Mouse (Mus musculus) adrenal gland, postnatal 14 days (tissue): Measurements from ENCODE around the gene Mical1. TPM values are rescaled to one million over a fixed set of nuclear protein-coding genes. Genes with fewer than 3 reads are reported as not detected.
A peak's percentile ranks its signal among the peaks of the same experiment; 100 is the strongest.

ENCODE experiments used
- DNase-seq: peaks from one replicate; pipeline ENCODE4 v3.0.0; 2021; ENCODE audit warnings: mixed read lengths
- total RNA-seq: library from RNA; stranded (reverse); gene quantifications from 2 replicates; pipeline ENCODE4 v1.2.3, GENCODE M21; 2021

Mical1 gene
- total RNA-seq, 1 experiment from 2014 or later: 8.6 TPM

DNA sequence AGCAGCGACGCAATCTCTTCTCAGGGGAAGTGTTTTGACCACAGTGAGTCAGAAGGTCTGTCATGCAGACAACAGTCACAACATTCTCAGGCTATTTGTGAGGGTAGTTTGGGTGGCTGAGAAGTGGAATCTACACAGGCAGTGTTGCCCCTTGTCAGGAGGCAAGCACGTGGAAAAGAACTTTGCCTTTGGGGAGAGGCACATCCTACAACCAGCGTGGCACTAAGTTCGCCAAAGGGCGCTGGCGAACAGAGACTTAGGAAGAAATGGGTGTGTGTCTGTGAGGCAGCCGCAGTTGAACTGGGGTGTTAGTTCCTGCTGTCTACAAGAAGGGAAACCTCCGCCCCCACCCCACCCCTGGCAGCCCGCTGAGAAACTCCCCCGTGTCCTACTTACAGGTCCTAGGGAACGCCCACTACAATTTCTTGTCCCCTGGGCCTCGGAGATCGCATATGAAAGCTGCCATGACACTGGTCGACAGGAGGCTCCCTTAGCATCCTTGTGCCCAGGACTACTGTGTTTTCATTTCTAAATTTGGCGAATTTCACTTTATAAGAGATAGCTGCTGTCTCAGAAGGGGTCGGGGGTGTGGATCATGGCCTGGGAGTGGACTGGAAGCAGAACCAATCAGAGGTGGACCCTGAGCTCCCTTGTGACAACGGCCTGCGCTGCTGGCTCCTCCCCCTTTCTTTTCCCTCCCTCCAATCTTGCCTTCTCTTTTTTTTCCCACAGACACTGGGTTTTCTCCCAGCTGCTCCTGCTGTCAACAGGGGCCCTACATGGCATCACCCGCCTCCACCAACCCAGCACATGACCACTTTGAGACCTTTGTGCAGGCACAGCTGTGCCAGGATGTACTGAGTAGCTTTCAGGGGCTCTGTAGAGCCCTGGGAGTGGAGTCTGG, 1.4 kb downstream of the Mical1 start:
- DNase-seq: peak; percentile 59

DNA sequence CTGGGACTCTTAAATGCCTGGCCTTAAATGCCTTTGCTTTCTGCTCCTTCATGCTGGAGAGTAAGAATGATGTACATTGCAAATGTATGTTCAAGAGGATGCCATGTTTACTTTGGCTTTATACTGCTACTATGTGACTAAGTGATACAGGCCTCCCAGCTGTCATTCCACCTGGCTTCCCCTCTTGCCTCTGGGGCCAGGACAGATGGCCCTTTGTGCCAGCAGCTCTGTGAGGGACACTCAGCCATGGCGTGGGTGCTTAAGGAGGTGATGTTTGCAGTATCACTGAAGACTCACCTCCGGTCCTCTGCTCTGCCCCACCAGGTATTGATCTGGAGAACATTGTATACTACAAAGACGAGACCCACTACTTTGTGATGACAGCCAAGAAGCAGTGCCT, 3.8 kb downstream of the Mical1 start:
- no peak for DNase-seq

DNA sequence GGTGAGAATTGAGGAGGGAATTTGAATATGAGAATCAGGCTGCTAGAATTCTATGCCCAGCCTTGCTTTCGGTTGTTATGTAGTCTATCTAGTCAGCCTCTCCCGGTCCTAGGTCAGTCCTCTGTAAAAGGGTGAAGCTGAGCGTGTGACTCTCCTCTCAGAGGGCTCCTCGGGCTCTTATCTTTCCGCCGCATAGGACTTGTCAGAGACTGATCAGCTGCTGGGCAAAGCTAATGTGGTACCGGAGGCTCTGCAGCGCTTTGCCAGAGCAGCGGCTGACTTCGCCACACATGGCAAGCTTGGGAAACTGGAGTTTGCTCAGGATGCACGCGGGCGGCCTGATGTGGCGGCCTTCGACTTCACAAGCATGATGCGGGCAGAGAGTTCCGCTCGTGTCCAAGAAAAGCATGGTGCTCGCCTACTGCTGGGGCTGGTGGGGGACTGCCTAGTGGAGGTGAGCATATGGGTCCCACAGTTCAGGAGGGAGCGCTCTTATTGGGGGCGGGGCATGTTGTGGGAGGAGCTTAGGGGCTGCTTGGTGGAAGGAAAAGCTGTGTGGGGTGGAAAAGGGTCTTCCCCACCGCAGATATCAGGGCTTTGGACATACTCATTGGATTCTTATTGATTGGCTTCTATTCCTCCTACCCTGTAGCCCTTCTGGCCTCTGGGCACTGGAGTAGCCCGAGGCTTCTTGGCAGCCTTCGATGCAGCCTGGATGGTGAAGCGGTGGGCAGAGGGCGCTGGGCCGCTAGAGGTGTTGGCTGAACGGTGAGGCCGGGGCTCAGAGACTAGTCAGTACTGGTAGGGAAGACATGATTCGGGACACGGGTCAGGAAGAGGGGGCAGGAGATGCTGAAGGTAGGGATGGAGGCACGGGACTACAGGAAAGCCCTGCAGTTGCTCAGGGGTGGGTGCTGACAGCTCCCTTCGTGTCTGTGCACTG, 5.1 kb downstream of the Mical1 start:
- DNase-seq: no peak

DNA sequence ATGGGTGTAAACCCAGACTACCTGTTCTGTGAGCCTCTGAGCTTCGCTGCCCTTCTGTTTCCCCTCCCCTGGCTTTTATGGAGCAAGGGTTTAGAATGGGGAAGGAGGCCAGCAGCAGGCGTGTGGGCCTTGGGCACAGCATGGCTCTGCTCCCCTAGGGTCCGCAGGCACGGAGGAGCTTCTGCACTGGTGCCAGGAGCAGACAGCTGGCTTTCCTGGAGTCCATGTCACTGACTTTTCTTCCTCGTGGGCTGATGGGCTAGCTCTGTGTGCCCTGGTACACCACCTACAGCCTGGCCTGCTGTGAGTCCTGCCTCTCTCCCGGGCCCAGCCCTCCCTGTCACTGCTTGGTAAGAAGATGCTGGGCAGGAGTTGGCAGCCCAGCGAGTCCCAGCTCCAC, 6.3 kb downstream of the Mical1 start:
- no peak for DNase-seq

DNA sequence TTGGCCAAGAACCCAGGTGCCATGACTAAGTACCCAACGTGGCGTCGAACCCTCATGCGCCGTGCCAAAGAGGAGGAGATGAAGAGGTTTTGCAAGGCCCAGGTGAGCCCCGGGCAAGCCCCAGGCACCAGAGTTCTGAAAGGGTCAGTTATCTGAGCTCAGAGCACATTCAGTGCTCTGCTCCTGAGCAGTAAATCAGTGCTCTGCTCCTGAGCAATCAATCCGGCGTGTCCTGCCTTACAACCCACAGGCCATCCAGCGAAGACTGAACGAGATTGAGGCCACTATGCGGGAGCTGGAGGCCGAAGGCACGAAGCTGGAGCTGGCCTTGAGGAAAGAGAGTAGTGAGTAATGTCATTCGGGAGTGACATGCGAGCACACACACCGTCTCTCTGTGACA, 9.7 kb downstream of the Mical1 start:
- peak; percentile 42 for DNase-seq

DNA sequence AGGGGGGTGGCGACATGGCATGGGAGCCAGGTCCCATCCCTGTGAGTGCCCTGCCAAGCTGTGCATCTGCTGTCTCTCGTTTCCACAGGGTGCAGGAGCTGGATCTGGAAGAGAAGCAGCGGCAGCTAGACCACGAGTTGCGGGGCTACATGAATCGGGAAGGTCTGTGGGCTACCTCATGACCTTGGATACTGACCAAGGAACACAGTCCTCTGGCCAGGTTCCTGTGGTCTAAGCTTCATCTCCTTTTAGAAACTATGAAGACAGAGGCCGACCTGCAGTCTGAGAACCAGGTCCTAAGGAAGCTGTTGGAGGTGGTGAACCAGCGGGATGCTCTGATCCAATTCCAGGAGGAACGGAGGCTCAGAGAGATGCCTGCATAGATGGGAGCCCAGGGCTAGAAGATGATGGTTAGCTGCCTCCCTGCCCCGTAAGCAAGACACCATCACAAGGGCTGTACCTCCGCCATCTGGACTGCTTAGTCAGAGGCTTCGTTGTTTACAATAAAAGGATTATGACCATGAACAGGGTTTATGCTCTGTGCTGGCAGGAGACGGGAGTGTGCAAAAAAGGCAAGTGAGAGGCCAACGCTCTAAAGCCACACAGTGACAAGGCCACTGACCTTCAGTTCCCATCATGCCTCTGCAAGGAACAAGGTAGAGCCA, 10.5 kb downstream of the Mical1 start:
- DNase-seq: no peak

DNA sequence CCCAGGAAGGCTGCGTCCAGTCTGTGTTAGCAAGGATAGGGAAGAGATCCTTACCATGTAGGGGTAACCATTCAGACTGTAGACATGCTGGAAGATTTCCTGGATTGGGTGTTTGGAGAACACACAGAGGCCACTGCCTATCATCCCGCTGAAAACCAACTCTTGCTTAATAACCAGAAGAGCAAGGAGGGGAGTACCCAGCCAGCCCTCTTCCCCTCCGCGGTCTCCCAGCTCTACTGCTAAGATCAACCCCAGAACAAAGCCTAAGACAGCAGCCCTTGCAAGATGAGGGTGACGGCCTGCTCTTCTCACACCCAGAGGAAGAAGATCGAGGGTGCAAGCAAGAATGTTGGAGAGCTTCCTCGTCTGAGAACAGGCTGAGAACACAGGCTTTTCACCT, 12.8 kb downstream of the Mical1 start:
- no peak for DNase-seq

DNA sequence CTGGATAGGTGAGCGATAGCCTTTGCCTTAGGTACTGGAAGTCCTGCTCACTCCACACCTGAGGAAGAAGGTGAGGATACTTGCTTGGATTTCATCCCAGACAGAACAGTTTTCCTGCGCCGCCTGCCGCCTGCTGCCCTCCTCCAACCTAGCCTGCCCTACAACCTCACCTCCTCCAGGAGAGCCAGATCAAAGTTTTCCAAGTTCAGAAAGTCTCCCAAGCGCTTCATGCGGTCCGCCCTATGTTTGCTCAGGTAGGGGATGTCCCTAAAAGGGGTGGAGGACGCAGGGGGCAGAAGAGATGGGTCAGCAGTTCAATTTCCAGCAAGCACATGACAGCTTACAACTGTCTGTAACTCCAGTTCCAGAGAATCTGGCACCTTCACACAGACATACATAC, 13.2 kb downstream of the Mical1 start:
- DNase-seq: no peak

DNA sequence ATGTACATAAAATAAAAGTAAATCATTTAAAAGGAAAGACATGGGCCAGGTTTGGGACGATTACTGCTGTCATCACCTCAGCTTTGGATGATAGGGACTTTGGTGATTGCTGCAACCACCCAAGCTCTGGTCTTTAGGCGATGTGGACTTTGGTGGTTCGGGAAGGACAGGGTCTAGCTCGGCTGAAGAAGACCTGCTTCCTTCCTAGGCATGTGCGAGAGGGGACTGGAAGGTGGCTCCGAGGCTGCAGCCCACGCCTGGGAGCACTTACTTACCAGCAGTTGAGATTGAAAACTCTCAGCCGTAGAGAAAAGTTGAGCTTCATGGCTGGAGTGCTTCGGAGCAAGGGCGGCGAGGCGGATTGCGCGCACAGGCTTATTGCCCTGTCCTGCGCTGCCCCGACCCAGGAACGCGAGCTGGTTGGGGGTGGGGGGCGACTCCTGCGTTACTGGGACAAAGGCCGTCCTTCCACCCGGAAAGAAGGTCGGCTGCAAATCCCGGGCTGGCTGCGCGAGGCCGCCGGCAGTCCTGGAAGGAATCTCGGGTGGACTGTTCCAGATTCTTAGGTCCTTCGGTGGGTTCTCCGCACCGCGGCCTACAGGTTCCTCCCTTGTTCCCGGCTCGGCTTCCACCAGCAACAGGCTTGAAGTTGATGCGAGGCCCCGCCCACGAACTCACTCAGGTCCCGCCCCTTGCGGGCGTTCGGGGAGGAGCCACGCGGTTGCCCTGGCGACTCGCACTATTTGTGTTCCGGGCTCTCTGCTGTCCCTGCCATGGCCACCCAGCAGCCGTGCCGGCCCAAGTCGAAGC, 13.8 kb downstream of the Mical1 start, which contains the start of the genes Smpd2 and Ppil6:
Gene Smpd2, minus strand, starts transcription at position 662 of the 810 bp plus-strand sequence.
Gene Ppil6, plus strand, starts transcription at position 732 of the 810 bp plus-strand sequence.
- DNase-seq: peak; percentile 97

DNA sequence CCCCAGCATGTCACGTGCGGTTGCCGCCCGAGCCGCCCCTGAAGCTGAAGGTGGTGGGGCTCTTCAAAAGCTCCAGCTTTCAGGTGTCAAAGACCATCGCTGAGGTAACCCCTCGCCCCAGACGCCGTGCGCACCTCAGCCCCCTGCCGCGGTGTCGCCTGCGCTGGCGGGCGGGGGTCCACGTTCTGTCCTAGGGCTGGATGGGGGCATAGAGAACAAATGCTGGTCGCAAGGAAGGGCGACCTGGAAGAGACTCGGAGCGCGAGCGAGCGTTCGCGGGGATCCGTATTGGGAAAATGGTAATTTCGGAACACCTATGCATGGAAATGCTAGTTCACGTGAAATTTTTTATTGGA, 14.4 kb downstream of the Mical1 start:
- DNase-seq: no peak

DNA sequence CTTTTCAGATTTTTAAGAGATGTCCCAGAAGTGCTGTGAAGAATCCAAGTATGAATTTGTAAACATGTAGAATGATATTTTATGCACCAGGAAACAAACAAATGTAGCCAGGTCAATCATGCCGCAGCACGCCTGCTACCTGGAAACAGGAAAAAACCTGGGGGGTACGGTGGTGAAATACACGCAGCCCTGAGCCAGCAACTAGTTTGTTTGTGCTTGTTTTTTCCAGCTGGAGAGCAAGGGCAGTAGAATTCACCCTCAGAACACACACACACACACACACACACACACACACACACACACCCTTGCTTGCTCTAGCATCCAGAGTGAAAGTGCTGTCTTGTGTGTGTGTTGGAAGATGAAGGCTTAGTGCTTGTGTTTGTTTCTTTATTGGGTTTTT, 15.0 kb downstream of the Mical1 start:
- no peak for DNase-seq

DNA sequence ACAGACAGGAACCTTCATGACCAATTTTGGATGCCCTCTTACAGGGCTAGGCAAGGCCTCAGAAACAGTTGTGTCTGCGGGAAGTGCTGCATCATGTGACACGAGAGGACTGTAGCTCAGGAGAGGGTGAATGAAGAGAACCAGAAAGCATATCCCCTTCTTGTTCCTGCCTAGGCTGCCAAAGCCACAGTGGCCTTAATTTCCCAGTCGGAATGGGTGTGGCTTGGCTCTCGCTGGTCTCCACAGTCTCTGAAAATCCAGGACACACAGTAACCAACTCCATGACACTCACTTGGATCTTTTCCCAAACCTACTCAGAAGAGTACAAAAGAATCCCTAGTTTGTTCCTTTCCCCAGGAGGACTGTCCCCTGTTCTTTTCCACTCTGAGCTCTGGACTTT, 24.8 kb downstream of the Mical1 start:
- peak; percentile 50 for DNase-seq

DNA sequence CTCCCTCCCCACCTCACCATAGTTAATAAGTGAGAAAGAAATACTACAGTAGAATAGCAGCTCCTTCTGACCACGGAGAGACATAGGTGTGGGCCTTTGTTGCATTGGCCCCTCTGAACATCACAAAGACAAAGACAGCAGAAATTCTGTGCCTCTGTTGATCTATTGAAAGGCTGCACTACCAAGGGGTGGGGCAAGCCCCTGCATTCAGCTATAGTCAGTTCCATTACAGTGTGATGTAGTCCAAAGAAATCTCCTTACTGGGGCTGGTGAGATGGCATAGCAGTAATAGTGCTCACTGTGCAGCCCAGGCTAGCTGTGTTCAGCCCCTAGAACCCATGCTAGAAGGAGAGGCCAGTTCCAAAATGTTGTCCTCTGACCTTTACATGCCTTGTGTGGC, 28.9 kb downstream of the Mical1 start:
- DNase-seq: no peak

DNA sequence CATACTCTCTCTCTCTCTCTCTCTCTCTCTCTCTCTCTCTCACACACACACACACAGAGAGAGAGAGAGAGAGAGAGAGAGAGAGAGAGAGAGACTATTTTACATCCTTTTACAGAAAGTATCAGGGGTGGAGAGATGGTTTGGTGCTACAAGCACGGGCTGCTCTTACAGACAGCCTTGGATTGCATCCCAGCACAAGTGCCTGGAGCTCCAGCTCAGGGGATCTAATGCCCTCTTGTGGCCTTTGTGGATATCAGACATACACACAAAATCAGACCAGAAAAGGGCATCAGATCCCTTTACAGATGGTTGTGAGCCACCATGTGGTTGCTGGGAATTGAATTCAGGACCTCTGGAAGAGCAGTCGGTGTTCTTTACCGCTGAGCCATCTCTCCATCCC, 29.3 kb downstream of the Mical1 start:
- DNase-seq: peak; percentile 79

DNA sequence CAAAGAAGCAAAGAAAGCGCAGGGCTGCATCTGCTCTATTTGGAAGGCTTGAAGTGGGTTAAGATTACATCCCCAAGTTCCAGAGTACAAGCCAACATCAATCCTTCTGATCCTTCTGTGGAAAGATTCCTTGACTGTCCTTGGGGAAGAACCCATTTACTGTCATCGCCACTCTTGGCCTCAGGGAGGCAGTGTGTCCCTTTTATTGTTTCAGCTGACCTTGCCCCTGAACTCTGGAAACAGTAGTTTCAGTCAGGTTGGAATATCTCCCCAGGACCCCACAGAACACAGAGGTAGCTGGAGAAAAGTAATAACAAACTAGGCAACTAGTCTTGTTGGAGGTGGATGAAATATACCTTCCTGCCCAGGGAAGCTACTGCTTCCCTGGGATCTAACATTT, 33.0 kb downstream of the Mical1 start:
- peak; percentile 47 for DNase-seq

DNA sequence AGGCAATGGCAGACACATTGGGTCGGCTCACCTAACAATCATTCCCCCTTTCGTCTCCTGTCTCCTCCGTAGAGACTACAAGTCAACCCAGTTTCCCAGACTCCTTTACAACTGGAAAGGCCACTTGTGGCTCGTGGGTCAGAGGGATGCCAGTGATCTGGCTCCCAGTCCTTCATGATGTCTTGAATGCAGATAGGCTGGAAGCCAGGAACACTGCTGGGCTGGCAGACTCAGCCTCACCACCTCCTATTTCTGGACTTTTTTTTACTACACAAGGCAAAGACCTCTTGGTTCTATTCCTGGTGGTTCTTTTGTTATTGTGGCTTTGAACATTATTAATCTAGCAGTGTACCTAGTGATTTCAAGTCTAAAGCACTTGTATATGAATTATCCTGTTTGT, 38.2 kb downstream of the Mical1 start:
- no peak for DNase-seq

DNA sequence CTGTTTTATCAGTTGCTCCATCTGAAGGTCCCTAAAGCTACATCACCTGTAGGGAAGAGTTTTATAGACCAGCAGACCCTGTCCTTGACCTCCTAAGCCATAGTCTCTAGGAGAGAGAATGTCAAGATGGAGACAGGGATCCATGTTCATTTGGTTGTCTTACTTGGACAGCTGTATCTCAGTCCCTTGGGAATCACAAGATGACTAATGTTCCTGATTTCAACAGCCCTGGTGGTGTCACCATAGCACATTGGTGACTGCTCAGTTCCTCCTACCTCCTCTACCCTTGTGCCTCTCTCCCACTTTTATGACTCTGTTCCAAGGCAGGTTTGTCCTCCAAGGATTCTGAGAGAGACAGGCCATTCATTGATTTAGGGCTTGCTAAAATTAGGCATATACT, 38.8 kb downstream of the Mical1 start:
- DNase-seq: no peak

DNA sequence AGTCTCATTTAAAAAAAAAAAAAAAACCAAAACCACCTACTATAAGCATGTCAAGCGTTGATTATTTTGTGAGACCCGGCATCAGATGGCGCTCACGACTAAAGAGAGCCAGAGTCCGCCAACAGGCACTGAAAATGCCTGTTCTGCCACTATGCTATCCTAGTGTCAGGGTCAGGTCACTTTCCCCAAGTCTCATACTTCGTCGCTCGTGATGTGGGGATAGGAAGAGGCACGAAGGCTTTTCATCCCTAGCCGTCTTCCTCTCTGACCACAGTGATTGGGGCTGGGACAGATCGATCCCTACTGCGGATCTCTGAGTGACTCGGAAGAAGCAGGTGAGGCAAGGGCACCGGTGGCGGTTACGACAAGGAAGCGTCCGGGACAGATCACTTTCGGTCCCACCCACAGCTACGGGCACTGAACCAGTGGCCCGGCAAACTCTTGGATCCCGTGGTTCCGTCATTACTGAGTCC, 42.4 kb downstream of the Mical1 start:
- DNase-seq: peak; percentile 86

DNA sequence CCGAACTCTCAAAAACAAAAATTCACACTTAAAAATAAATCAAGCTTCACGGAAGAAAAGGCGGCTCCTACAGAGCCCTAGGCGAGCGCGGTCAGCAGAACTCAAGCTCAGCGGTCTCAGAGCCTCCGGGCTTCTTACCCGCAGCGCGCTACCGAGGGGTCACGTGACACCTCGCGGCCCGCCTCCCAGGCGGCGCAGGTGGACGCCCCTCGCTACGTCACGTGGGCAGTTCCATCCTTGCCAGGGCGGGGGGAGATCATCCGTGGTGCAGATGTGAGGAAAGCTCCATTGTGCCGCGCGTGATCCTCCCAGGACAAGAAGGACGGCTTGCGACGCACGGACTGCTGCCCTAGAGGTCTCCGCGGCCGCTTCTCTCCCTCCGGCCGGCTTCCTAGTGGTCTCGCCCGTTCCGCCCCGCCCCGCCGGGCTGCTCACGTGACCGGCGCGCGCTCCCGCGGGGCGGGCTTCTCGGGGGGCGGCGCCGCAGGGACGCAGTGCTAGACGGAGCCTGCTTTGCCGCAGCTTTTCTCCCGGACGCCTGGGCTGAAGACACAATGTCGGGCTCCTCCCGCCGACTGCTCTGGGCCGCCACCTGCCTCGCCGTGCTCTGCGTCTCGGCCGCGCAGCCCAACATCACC, 43.0 kb downstream of the Mical1 start, which contains the start of gene Cd164:
Gene Cd164, plus strand, starts transcription at position 434 of the 638 bp plus-strand sequence.
- peak; percentile 96 for DNase-seq

DNA sequence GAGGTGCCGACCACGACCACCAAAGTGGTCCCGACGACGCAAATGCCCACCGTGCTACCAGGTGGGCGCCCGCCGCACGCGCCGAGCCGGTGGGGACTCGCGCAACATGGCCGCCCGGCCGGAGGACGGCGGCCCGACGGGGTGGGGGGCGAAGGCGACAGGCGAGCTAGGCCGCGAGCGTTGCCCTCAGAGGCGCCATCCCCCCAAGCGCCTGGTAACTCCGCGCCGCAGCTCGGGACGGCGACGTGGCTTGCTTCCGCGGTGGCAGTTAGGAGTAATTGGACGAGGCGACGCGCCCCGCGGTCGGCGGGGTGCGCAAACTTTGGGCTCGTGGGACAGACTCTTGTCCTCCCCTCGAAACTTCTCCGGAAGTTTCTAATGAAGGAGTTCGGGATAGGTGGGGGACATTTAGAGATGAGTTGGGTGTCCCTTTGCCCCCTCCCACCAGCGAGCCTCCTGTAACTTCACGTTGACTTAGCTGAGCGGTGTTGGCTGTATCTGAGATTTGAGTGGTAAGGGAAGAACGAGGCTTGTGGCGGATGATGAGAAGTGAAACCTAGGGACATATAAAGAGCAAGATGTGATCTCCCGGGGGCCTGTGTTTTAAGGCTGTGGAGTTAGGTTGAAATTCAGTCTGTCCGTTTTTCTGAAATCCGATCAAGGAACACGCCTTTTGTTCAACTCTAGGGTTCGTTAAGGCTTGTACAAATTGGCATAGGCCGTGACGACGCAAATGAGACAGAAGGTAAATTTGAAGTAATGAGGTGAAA, 43.7 kb downstream of the Mical1 start:
- peak; percentile 79 for DNase-seq
